Mouse (Mus musculus): ENCODE measurements around the gene S100a3.

Gene S100a3

GRCm38 (mm10) chr3:90601486-90602110 is 41.2 kb downstream of the S100a3 start, which contains the start of gene Gm42674:
Gene Gm42674, plus strand, starts transcription at chr3:90601904.
- no peak for DNase-seq (ENCODE audit: low spot score)

- no peak for DNase-seq (ENCODE audit: low spot score)
These were observed 43.2 kb downstream of the S100a3 start, which contains the start of gene S100a4 for GRCm38 (mm10) chr3:90603623-90604022. Gene S100a4, plus strand, starts transcription at chr3:90603771.

- peak; percentile 57 for DNase-seq (ENCODE audit: low spot score)
These were observed 44.0 kb downstream of the S100a3 start for GRCm38 (mm10) chr3:90604416-90604815.

- DNase-seq (ENCODE audit: low spot score) = no peak
These were observed 44.7 kb downstream of the S100a3 start for GRCm38 (mm10) chr3:90605049-90605448.

GRCm38 (mm10) chr3:90605736-90606135 is 45.4 kb downstream of the S100a3 start:
- DNase-seq (ENCODE audit: low spot score) = no peak

GRCm38 (mm10) chr3:90606185-90606584 is 45.8 kb downstream of the S100a3 start:
- no peak for DNase-seq (ENCODE audit: low spot score)

GRCm38 (mm10) chr3:90607361-90607760 is 47.0 kb downstream of the S100a3 start:
- DNase-seq (ENCODE audit: low spot score) = no peak

GRCm38 (mm10) chr3:90608223-90608622 is 47.8 kb downstream of the S100a3 start, which contains the start of gene S100a5:
Gene S100a5, plus strand, starts transcription at chr3:90608523.
- DNase-seq (ENCODE audit: low spot score) = no peak

GRCm38 (mm10) chr3:90609102-90609501 is 48.7 kb downstream of the S100a3 start:
- no peak for DNase-seq (ENCODE audit: low spot score)

GRCm38 (mm10) chr3:90611494-90611893 is 51.1 kb downstream of the S100a3 start:
- no peak for DNase-seq (ENCODE audit: low spot score)

- DNase-seq (ENCODE audit: low spot score) = no peak
These were observed 51.7 kb downstream of the S100a3 start for GRCm38 (mm10) chr3:90612061-90612460.

- peak; percentile 63 for DNase-seq (ENCODE audit: low spot score)
These were observed 52.4 kb downstream of the S100a3 start, which contains the start of gene S100a6 for GRCm38 (mm10) chr3:90612728-90613291. Gene S100a6, plus strand, starts transcription at chr3:90612882.

GRCm38 (mm10) chr3:90613461-90614147 is 53.2 kb downstream of the S100a3 start:
- DNase-seq (ENCODE audit: low spot score) = no peak

GRCm38 (mm10) chr3:90614148-90614530 is 53.8 kb downstream of the S100a3 start:
- no peak for DNase-seq (ENCODE audit: low spot score)

GRCm38 (mm10) chr3:90614611-90615251 is 54.4 kb downstream of the S100a3 start:
- DNase-seq (ENCODE audit: low spot score) = no peak

- peak; percentile 84 for DNase-seq (ENCODE audit: low spot score)
These were observed 55.0 kb downstream of the S100a3 start for GRCm38 (mm10) chr3:90615415-90615814.

- DNase-seq (ENCODE audit: low spot score) = no peak
These were observed 55.5 kb downstream of the S100a3 start for GRCm38 (mm10) chr3:90615911-90616310.

GRCm38 (mm10) chr3:90617586-90617985 is 57.2 kb downstream of the S100a3 start:
- DNase-seq (ENCODE audit: low spot score) = no peak

GRCm38 (mm10) chr3:90621552-90621951 is 61.2 kb downstream of the S100a3 start:
- no peak for DNase-seq (ENCODE audit: low spot score)

- peak; percentile 58 for DNase-seq (ENCODE audit: low spot score)
These were observed 63.2 kb downstream of the S100a3 start for GRCm38 (mm10) chr3:90623435-90624071.

GRCm38 (mm10) chr3:90625496-90625895 is 65.1 kb downstream of the S100a3 start:
- DNase-seq (ENCODE audit: low spot score) = no peak

Data from layer of hippocampus, adult 11-12 months (tissue).